Mouse (Mus musculus) myocyte (in vitro differentiated cells): ENCODE results near the gene Hoxa3.

Experiments
- CEBPB ChIP-seq: IDR thresholded peaks from 2 replicates; pipeline ENCODE4 v1.6.1; 2011; ENCODE audit warnings: mild to moderate bottlenecking, moderate library complexity; ENCODE audit not compliant: poor library complexity, insufficient read depth, severe bottlenecking
- E2F4 ChIP-seq: IDR thresholded peaks from one replicate; pipeline ENCODE4 v1.6.1; 2011; ENCODE audit warnings: mild to moderate bottlenecking, control low read depth, moderate library complexity; ENCODE audit not compliant: insufficient read depth
- MAX ChIP-seq: IDR thresholded peaks from one replicate; pipeline ENCODE4 v1.6.1; 2011; ENCODE audit warnings: low read depth, mild to moderate bottlenecking, control low read depth
- MYOD1 ChIP-seq, 3 experiments: IDR thresholded peaks; one replicate each; pipeline ENCODE4 v1.6.1; 2011; ENCODE audit warnings: control low read depth in 2 of 3, low read depth in 2 of 3, mild to moderate bottlenecking in 2 of 3, moderate library complexity in 1 of 3; ENCODE audit not compliant: insufficient read length in 2 of 3, control insufficient read depth in 1 of 3
- MYOG ChIP-seq, 3 experiments: IDR thresholded peaks; one replicate each; pipeline ENCODE4 v1.6.1; 2011; ENCODE audit warnings: control low read depth in 2 of 3, low read depth in 2 of 3, mild to moderate bottlenecking in 2 of 3; ENCODE audit not compliant: insufficient read length in 2 of 3, control insufficient read depth in 1 of 3, insufficient read depth in 1 of 3
- POLR2A ChIP-seq: IDR thresholded peaks from one replicate; pipeline ENCODE4 v1.6.1; 2011; ENCODE audit warnings: low read depth, mild to moderate bottlenecking, control low read depth, moderate library complexity; ENCODE audit not compliant: insufficient read length
- POLR2AphosphoS2 ChIP-seq: IDR thresholded peaks from one replicate; pipeline ENCODE4 v1.6.1; 2011; ENCODE audit warnings: low read depth, control low read depth; ENCODE audit not compliant: insufficient read length
- USF1 ChIP-seq: IDR thresholded peaks from one replicate; pipeline ENCODE4 v1.6.1; 2011; ENCODE audit warnings: low read depth, mild to moderate bottlenecking, control low read depth, moderate library complexity

DNA sequence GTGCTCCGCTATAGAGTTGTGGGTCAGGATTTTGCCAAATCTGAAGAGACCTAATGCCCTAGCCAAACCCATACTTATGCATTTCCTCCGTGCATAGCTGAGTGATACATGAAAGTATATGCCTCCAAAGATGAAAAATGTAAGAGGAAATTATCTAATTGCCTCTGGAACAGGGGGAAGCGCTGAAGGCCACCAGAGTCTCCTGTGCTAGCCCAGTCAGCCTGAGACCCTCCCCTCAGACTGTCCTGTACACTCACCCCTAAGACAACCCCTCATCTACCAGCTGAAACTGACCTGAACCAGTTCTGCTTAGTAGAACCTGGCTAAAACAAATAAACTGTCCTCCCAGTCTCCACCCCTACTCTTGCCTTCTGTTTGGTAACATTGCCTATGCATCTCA lies 32.4 kb downstream of the Hoxa3 start:
- TF ChIP-seq POLR2A = no peak
- no peak for TF ChIP-seq MAX
- TF ChIP-seq POLR2AphosphoS2 = no peak
- TF ChIP-seq CEBPB = no peak
- TF ChIP-seq MYOG (IDR thresholded peaks at IDR 0.05; ENCODE audit: control insufficient read depth in 1 of 3, insufficient read depth in 1 of 3, insufficient read length in 2 of 3, low read depth in 2 of 3) = no peak
- TF ChIP-seq USF1 = no peak
- TF ChIP-seq MYOD1 (IDR thresholded peaks at IDR 0.05; ENCODE audit: control insufficient read depth in 1 of 3, insufficient read length in 2 of 3, low read depth in 2 of 3) = no peak
- no peak for TF ChIP-seq E2F4
